21 mouse cellular contexts compared by ENCODE assay signal in genomic region chr3:90222455-90222854, GRCm38 (mm10). TPM values are rescaled to one million over a fixed set of nuclear protein-coding genes. Genes with fewer than 3 reads are reported as not detected.
A peak's percentile ranks its signal among the peaks of the same experiment; 100 is the strongest.
DNase-seq lines count a peak whose midpoint lies in the region; ATAC-seq and TF ChIP-seq lines count a peak whose summit lies in the region.
"Had no signal": no experiment of that assay in that cellular context is flagged by ENCODE, and none has a peak within 500 bp of the region (broad histone marks: within the 10 kb centered on the region; RNA-seq: fewer than 3 reads in every experiment).

No protein-coding gene starts in this region.

- dilution Hi-C loops in CH12.LX (cut with MboI; ENCODE audit: extremely low pct_ligation_motif_present, extremely low pct_unique_long_range_greater_than_20kb, low sequenced_read_pairs), result no loop called here

- no peaks in the 10 kb centered on the region for H3K27me3 ChIP-seq in kidney, embryonic 16.5 days (ENCODE audit: insufficient read depth, low read length)
- H3K27me3 ChIP-seq in CH12.LX (replicated peaks), result no peaks in the 10 kb centered on the region
- H3K27me3 ChIP-seq in embryonic facial prominence, embryonic 15.5 days, result no peaks in the 10 kb centered on the region
- H3K27me3 ChIP-seq: intestine, embryonic 15.5 days had no signal

- no peaks in the 10 kb centered on the region for H3K79me2 ChIP-seq in CH12.LX (replicated peaks; ENCODE audit: control insufficient read depth, extremely low read depth, insufficient read depth, poor library complexity, severe bottlenecking)

- no peak for TF ChIP-seq CTCF in gastrocnemius, adult 2 months (IDR thresholded peaks at IDR 0.05)
- TF ChIP-seq CTCF in CH12.LX (conservative IDR thresholded peaks at IDR 0.05 in 1 of 2, IDR thresholded peaks at IDR 0.05 in 1 of 2; ENCODE audit: low read depth in 2 of 2, low read length in 2 of 2), result no peak

- no peaks in the 10 kb centered on the region for H3K9me3 ChIP-seq in kidney, embryonic 16.5 days (ENCODE audit: low read length)
- H3K9me3 ChIP-seq in CH12.LX (replicated peaks; ENCODE audit: low read length), result no peaks in the 10 kb centered on the region
- H3K9me3 ChIP-seq in embryonic facial prominence, embryonic 15.5 days (replicated peaks), result no peaks in the 10 kb centered on the region
- H3K9me3 ChIP-seq: forebrain, embryonic 10.5 days; intestine, embryonic 15.5 days had no signal

- ATAC-seq in kidney, embryonic 16.5 days (ENCODE audit: low FRiP score, low TSS enrichment), result no peak
- no peak for ATAC-seq in embryonic facial prominence, embryonic 15.5 days (ENCODE audit: insufficient number of reproducible peaks, low FRiP score, low TSS enrichment, low read depth)
- no peak for ATAC-seq in erythroblast, adult 5-6 weeks (replicated peaks; ENCODE audit: low FRiP score, poor library complexity, severe bottlenecking)
- ATAC-seq: forebrain, embryonic 14.5 days; intestine, embryonic 15.5 days had no signal

- H3K4me2 ChIP-seq in kidney, embryonic 16.5 days (replicated peaks; ENCODE audit: low read depth, low read length), result 0 out of 2 replicates have a peak overlapping the region, but pooled peaks have one; percentile 6
- H3K4me2 ChIP-seq in CH12.LX (ENCODE audit: insufficient read depth, low read depth, poor library complexity, severe bottlenecking), result no peak overlapping the region
- 0 out of 2 replicates have a peak overlapping the region, but pooled peaks have one; percentile 76 for H3K4me2 ChIP-seq in embryonic facial prominence, embryonic 15.5 days (replicated peaks)
- H3K4me2 ChIP-seq: hindbrain, embryonic 14.5 days had no signal

- TF ChIP-seq POLR2A in CH12.LX (IDR thresholded peaks at IDR 0.05; ENCODE audit: low read depth, low read length), result no peak

- 76% methylated on average over 4 of the region's 4 CpGs for WGBS in kidney, embryonic 16.5 days
- WGBS in embryonic facial prominence, embryonic 15.5 days, result 92% methylated on average over 4 of the region's 4 CpGs

- TF ChIP-seq RAD21 in CH12.LX (IDR thresholded peaks at IDR 0.05; ENCODE audit: low read depth, low read length), result no peak

- in situ Hi-C loops in CH12.LX (cut with MboI; ENCODE audit: low pct_ligation_motif_present, low pct_unique_long_range_greater_than_20kb, low sequenced_read_pairs), result loop anchor here (5.0 kb wide), 1 partner anchor 150 kb away; no protein-coding TSS in a partner anchor

- peaks cover 20% of the 10 kb centered on the region for H3K4me1 ChIP-seq in kidney, embryonic 16.5 days (ENCODE audit: insufficient read depth, low read length)
- H3K4me1 ChIP-seq in CH12.LX (ENCODE audit: control insufficient read depth in 1 of 2, insufficient read depth in 2 of 2), result peaks cover 10 to 35% of the 10 kb centered on the region in 2 experiments; a peak in 3 of 4 replicates
- H3K4me1 ChIP-seq in embryonic facial prominence, embryonic 15.5 days, result peaks cover 11% of the 10 kb centered on the region

- peak overlapping the region; percentile 70 for H3K27ac ChIP-seq in gastrocnemius, adult 2 months
- no peak overlapping the region for H3K27ac ChIP-seq in kidney, embryonic 16.5 days (ENCODE audit: low read length)
- H3K27ac ChIP-seq in CH12.LX (ENCODE audit: insufficient read depth, low read depth), result no peak overlapping the region
- no peak overlapping the region for H3K27ac ChIP-seq in embryonic facial prominence, embryonic 15.5 days (replicated peaks)
- H3K27ac ChIP-seq: heart, adult 2 months; hindbrain, embryonic 14.5 days; intestine, embryonic 15.5 days had no signal

- no peak overlapping the region for H3K4me3 ChIP-seq in gastrocnemius, adult 2 months
- no peak overlapping the region for H3K4me3 ChIP-seq in kidney, embryonic 16.5 days (ENCODE audit: low read length)
- no peak overlapping the region for H3K4me3 ChIP-seq in CH12.LX (replicated peaks in 1 of 3; ENCODE audit: low read depth in 2 of 3, low read length in 2 of 3, poor library complexity in 1 of 3)
- H3K4me3 ChIP-seq in embryonic facial prominence, embryonic 15.5 days (replicated peaks), result no peak overlapping the region
- H3K4me3 ChIP-seq: erythroblast, embryonic 14.5 days; heart, adult 2 months; intestine, embryonic 15.5 days had no signal

- peaks cover 24% of the 10 kb centered on the region for H3K36me3 ChIP-seq in kidney, embryonic 16.5 days (ENCODE audit: insufficient read depth, low read length)
- no peaks in the 10 kb centered on the region for H3K36me3 ChIP-seq in CH12.LX (replicated peaks in 1 of 2; ENCODE audit: control insufficient read depth in 1 of 2, insufficient read depth in 1 of 2, low read length in 1 of 2)
- peaks cover 25% of the 10 kb centered on the region for H3K36me3 ChIP-seq in embryonic facial prominence, embryonic 15.5 days

- intact Hi-C loops in gastrocnemius, adult 2 months (cut with DNase I), result no loop called here

- TF ChIP-seq EP300 in CH12.LX (IDR thresholded peaks at IDR 0.05; ENCODE audit: low read length), result no peak

- H3K9ac ChIP-seq in kidney, embryonic 16.5 days (replicated peaks; ENCODE audit: low read length), result no peak overlapping the region
- no peak overlapping the region for H3K9ac ChIP-seq in CH12.LX (ENCODE audit: insufficient read depth, low read depth)
- H3K9ac ChIP-seq in embryonic facial prominence, embryonic 15.5 days, result no peak overlapping the region
- H3K9ac ChIP-seq: hindbrain, embryonic 14.5 days; intestine, embryonic 15.5 days had no signal

- DNase-seq in gastrocnemius, adult 2 months, result no peak
- DNase-seq in gastrocnemius, postnatal 10 days, result no peak
- no peak for DNase-seq in kidney, adult 9 months
- no peak for DNase-seq in CH12.LX (ENCODE audit: extremely low read depth)
- no peak for DNase-seq in cerebellum, adult 11-12 months
- DNase-seq: adrenal gland, adult 2 months; adrenal gland, postnatal 25 days; cerebellum, adult 2 months; cerebellum, postnatal 10 days; gastrocnemius, postnatal 14 days; heart, adult 2 months; heart, postnatal 10 days had no signal

TF ChIP-seq in CH12.LX, 34 proteins besides CTCF, POLR2A, EP300 and RAD21:
- TF ChIP-seq MAFK (IDR thresholded peaks at IDR 0.05; ENCODE audit: insufficient replicate concordance, low read length), result peak; percentile 50; the same call in 1 of the 2 replicates
- TF ChIP-seq CHD1 (IDR thresholded peaks at IDR 0.05; ENCODE audit: low read depth, low read length), result no peak

RNA-seq across cellular contexts. Expression of gene Jtb, which starts 8.9 kb away (rescaled TPM):
- total RNA-seq in gastrocnemius, adult 2 months (2021), result 10 to 100 TPM; 64.8 to 68.8 TPM
- 10 to 100 TPM; 48.6 to 52.8 TPM for total RNA-seq in gastrocnemius, postnatal 10 days (2021)
- polyA plus RNA-seq in kidney, embryonic 16.5 days (2015; fragmentation: Nextera tagmentation; extraction: Ambion mirVana), result 103 and 105 TPM in 2 replicates
- 50.8 and 62.9 TPM in 2 replicates for total RNA-seq in CH12.LX (2012; rRNA removed)
- 54.2 and 70.3 TPM in 2 replicates for total RNA-seq in CH12.LX (2014; rRNA removed)
- 67.4 and 73.6 TPM in 2 replicates for polyA plus RNA-seq in CH12.LX (2012; ENCODE audit: insufficient read length, low read depth)
- 111 and 121 TPM in 2 replicates for polyA plus RNA-seq in embryonic facial prominence, embryonic 15.5 days (2015; fragmentation: Nextera tagmentation; extraction: Ambion mirVana)
- 23.8 and 26.5 TPM in 2 replicates for total RNA-seq in erythroblast, adult 5-6 weeks (2015; ENCODE audit: low replicate concordance)
- 7.3 and 8.9 TPM in 2 replicates for total RNA-seq in erythroblast, adult 5-6 weeks (2017; ENCODE audit: low replicate concordance)

RNA-seq across cellular contexts. Expression of gene Rab13, which starts 9.0 kb away (rescaled TPM):
- 1 to 10 TPM; 5.3 to 5.5 TPM for total RNA-seq in gastrocnemius, adult 2 months (2021)
- 10 to 100 TPM; 14.8 to 16.6 TPM for total RNA-seq in gastrocnemius, postnatal 10 days (2021)
- 37.2 and 42.6 TPM in 2 replicates for polyA plus RNA-seq in kidney, embryonic 16.5 days (2015; fragmentation: Nextera tagmentation; extraction: Ambion mirVana)
- total RNA-seq in CH12.LX (2012; rRNA removed) (2.3 and 3.3 TPM in 2 replicates), CH12.LX (2014; rRNA removed) (0.34 TPM in 1 of 2 replicates, not detected in the other)
- polyA plus RNA-seq in CH12.LX (2012; ENCODE audit: insufficient read length, low read depth), result 0.23 and 0.63 TPM in 2 replicates
- polyA plus RNA-seq in embryonic facial prominence, embryonic 15.5 days (2015; fragmentation: Nextera tagmentation; extraction: Ambion mirVana), result 34.0 and 35.0 TPM in 2 replicates
- 0.77 and 1.5 TPM in 2 replicates for total RNA-seq in erythroblast, adult 5-6 weeks (2015; ENCODE audit: low replicate concordance)
- total RNA-seq in erythroblast, adult 5-6 weeks (2017; ENCODE audit: low replicate concordance), result 0.84 TPM in 1 of 2 replicates, not detected in the other

RNA-seq across cellular contexts. Expression of gene Rps27, which starts 9.0 kb away (rescaled TPM):
- 1,000 to 10,000 TPM in 1 of 2 experiments, 100 to 1,000 TPM in 1; 1,000 to 1,257 TPM for total RNA-seq in gastrocnemius, adult 2 months (2021)
- total RNA-seq in gastrocnemius, postnatal 10 days (2021), result 1,000 to 10,000 TPM; 1,294 to 1,303 TPM
- 1,193 and 1,390 TPM in 2 replicates for polyA plus RNA-seq in kidney, embryonic 16.5 days (2015; fragmentation: Nextera tagmentation; extraction: Ambion mirVana)
- 3,858 and 4,378 TPM in 2 replicates for total RNA-seq in CH12.LX (2012; rRNA removed)
- total RNA-seq in CH12.LX (2014; rRNA removed), result 2,142 and 2,224 TPM in 2 replicates
- 1,222 and 1,264 TPM in 2 replicates for polyA plus RNA-seq in CH12.LX (2012; ENCODE audit: insufficient read length, low read depth)
- polyA plus RNA-seq in embryonic facial prominence, embryonic 15.5 days (2015; fragmentation: Nextera tagmentation; extraction: Ambion mirVana), result 1,680 and 1,915 TPM in 2 replicates
- total RNA-seq in erythroblast, adult 5-6 weeks (2015; ENCODE audit: low replicate concordance), result 686 and 1,022 TPM in 2 replicates
- 662 and 738 TPM in 2 replicates for total RNA-seq in erythroblast, adult 5-6 weeks (2017; ENCODE audit: low replicate concordance)

RNA-seq across cellular contexts. Expression of gene Creb3l4, which starts 20.9 kb away (rescaled TPM):
- not detected for total RNA-seq in gastrocnemius, adult 2 months (2021)
- total RNA-seq in gastrocnemius, postnatal 10 days (2021), result under 1 TPM in 1 of 2 experiments, not detected in 1; 0.49 TPM
- polyA plus RNA-seq in kidney, embryonic 16.5 days (2015; fragmentation: Nextera tagmentation; extraction: Ambion mirVana), result 6.5 and 6.8 TPM in 2 replicates
- 0.25 and 0.89 TPM in 2 replicates for total RNA-seq in CH12.LX (2012; rRNA removed)
- 0.21 and 0.72 TPM in 2 replicates for total RNA-seq in CH12.LX (2014; rRNA removed)
- 0.59 and 0.70 TPM in 2 replicates for polyA plus RNA-seq in CH12.LX (2012; ENCODE audit: insufficient read length, low read depth)
- polyA plus RNA-seq in embryonic facial prominence, embryonic 15.5 days (2015; fragmentation: Nextera tagmentation; extraction: Ambion mirVana), result 6.1 and 7.3 TPM in 2 replicates
- total RNA-seq in erythroblast, adult 5-6 weeks (2015; ENCODE audit: low replicate concordance), result not detected in 2 replicates
- not detected in 2 replicates for total RNA-seq in erythroblast, adult 5-6 weeks (2017; ENCODE audit: low replicate concordance)
- total RNA-seq: hematopoietic stem cell, adult 5-6 weeks had no signal
- polyA plus RNA-seq: erythroblast, embryonic 14.5 days had no signal

RNA-seq across cellular contexts. Expression of gene Slc39a1, which starts 25.5 kb away (rescaled TPM):
- 10 to 100 TPM; 41.6 to 50.6 TPM for total RNA-seq in gastrocnemius, adult 2 months (2021)
- 10 to 100 TPM; 68.7 to 77.9 TPM for total RNA-seq in gastrocnemius, postnatal 10 days (2021)
- polyA plus RNA-seq in kidney, embryonic 16.5 days (2015; fragmentation: Nextera tagmentation; extraction: Ambion mirVana), result 108 and 114 TPM in 2 replicates
- total RNA-seq in CH12.LX (2012; rRNA removed), result 42.2 and 44.4 TPM in 2 replicates
- total RNA-seq in CH12.LX (2014; rRNA removed), result 22.9 and 23.8 TPM in 2 replicates
- polyA plus RNA-seq in CH12.LX (2012; ENCODE audit: insufficient read length, low read depth), result 40.4 and 40.7 TPM in 2 replicates
- 107 and 115 TPM in 2 replicates for polyA plus RNA-seq in embryonic facial prominence, embryonic 15.5 days (2015; fragmentation: Nextera tagmentation; extraction: Ambion mirVana)
- total RNA-seq in erythroblast, adult 5-6 weeks (2015; ENCODE audit: low replicate concordance), result 2.5 and 10.6 TPM in 2 replicates
- 8.7 and 9.5 TPM in 2 replicates for total RNA-seq in erythroblast, adult 5-6 weeks (2017; ENCODE audit: low replicate concordance)
